Mouse (Mus musculus): ENCODE measurements around the gene Gcnt4. TPM values are rescaled to one million over a fixed set of nuclear protein-coding genes. Genes with fewer than 3 reads are reported as not detected.

Gene Gcnt4
- polyA plus RNA-seq, 1 experiment from 2014 or later = 0.37 TPM

GRCm38 (mm10) chr13:96983251-96984126, 59.0 kb downstream of the Gcnt4 start:
- no peaks in the 10 kb centered on the region for H3K36me3 ChIP-seq
- H3K27ac ChIP-seq = no peak overlapping the region
- peaks cover 26% of the 10 kb centered on the region for H3K4me1 ChIP-seq
- no peak overlapping the region for H3K9ac ChIP-seq
- no peak for ATAC-seq (ENCODE audit: low FRiP score, low read depth)
- WGBS = 45% methylated on average over 26 of the region's 26 CpGs
- peak overlapping the region; percentile 7; the same call in 1 of the 2 replicates for H3K4me3 ChIP-seq
- H3K9me3 ChIP-seq = no peaks in the 10 kb centered on the region
- H3K4me2 ChIP-seq (replicated peaks) = peak overlapping the region; percentile 42
- H3K27me3 ChIP-seq = no peaks in the 10 kb centered on the region

- H3K9ac ChIP-seq = no peak overlapping the region
- H3K4me2 ChIP-seq (replicated peaks) = no peak overlapping the region
- H3K36me3 ChIP-seq = no peaks in the 10 kb centered on the region
- WGBS = 81% methylated on average over 5 of the region's 5 CpGs
- no peaks in the 10 kb centered on the region for H3K9me3 ChIP-seq
- H3K4me1 ChIP-seq = peaks cover 26% of the 10 kb centered on the region
- no peak for ATAC-seq (ENCODE audit: low FRiP score, low read depth)
- no peak overlapping the region for H3K4me3 ChIP-seq
- H3K27ac ChIP-seq = no peak overlapping the region
- no peaks in the 10 kb centered on the region for H3K27me3 ChIP-seq
These were observed 60.2 kb downstream of the Gcnt4 start for GRCm38 (mm10) chr13:96984688-96985087.

GRCm38 (mm10) chr13:96985599-96986275, 61.2 kb downstream of the Gcnt4 start:
- Histone ChIP-seq H3K4me1 (peaks cover 26% of the 10 kb centered on the region), H3K27ac (no peak overlapping the region), H3K4me3 (no peak overlapping the region), H3K36me3 (no peaks in the 10 kb centered on the region), H3K27me3 (no peaks in the 10 kb centered on the region), H3K9ac (no peak overlapping the region), H3K4me2 (replicated peaks) (no peak overlapping the region), H3K9me3 (no peaks in the 10 kb centered on the region)
- no peak for ATAC-seq (ENCODE audit: low FRiP score, low read depth)
- WGBS = 43% methylated on average over 12 of the region's 12 CpGs

- 93% methylated on average over 16 of the region's 16 CpGs for WGBS
- no peaks in the 10 kb centered on the region for H3K9me3 ChIP-seq
- H3K4me1 ChIP-seq = peaks cover 11% of the 10 kb centered on the region
- no peaks in the 10 kb centered on the region for H3K36me3 ChIP-seq
- ATAC-seq (ENCODE audit: low FRiP score, low read depth) = no peak
- no peak overlapping the region for H3K4me3 ChIP-seq
- H3K4me2 ChIP-seq (replicated peaks) = no peak overlapping the region
- no peak overlapping the region for H3K9ac ChIP-seq
- H3K27me3 ChIP-seq = no peaks in the 10 kb centered on the region
- no peak overlapping the region for H3K27ac ChIP-seq
These were observed 64.6 kb downstream of the Gcnt4 start for GRCm38 (mm10) chr13:96989129-96989528.

GRCm38 (mm10) chr13:96990045-96990444, 65.6 kb downstream of the Gcnt4 start:
- H3K36me3 ChIP-seq = no peaks in the 10 kb centered on the region
- 81% methylated on average over 3 of the region's 3 CpGs for WGBS
- H3K4me2 ChIP-seq (replicated peaks) = no peak overlapping the region
- no peaks in the 10 kb centered on the region for H3K9me3 ChIP-seq
- peaks cover 10% of the 10 kb centered on the region; the same call in 1 of the 2 replicates for H3K4me1 ChIP-seq
- H3K27ac ChIP-seq = no peak overlapping the region
- no peak overlapping the region for H3K9ac ChIP-seq
- no peak overlapping the region for H3K4me3 ChIP-seq
- no peak for ATAC-seq (ENCODE audit: low FRiP score, low read depth)
- H3K27me3 ChIP-seq = no peaks in the 10 kb centered on the region

- Histone ChIP-seq H3K4me3 (no peak overlapping the region), H3K4me2 (replicated peaks) (no peak overlapping the region), H3K27ac (no peak overlapping the region), H3K9ac (no peak overlapping the region), H3K36me3 (no peaks in the 10 kb centered on the region), H3K4me1 (peaks cover 6% of the 10 kb centered on the region; the same call in 1 of the 2 replicates), H3K9me3 (no peaks in the 10 kb centered on the region), H3K27me3 (no peaks in the 10 kb centered on the region)
- 60% methylated on average over 14 of the region's 14 CpGs for WGBS
- no peak for ATAC-seq (ENCODE audit: low FRiP score, low read depth)
These were observed 66.2 kb downstream of the Gcnt4 start for GRCm38 (mm10) chr13:96990561-96991265.

GRCm38 (mm10) chr13:96993291-96993989, 69.0 kb downstream of the Gcnt4 start:
- no peak overlapping the region for H3K4me2 ChIP-seq (replicated peaks)
- no peak overlapping the region for H3K27ac ChIP-seq
- no peaks in the 10 kb centered on the region for H3K4me1 ChIP-seq
- no peak overlapping the region for H3K4me3 ChIP-seq
- H3K27me3 ChIP-seq = no peaks in the 10 kb centered on the region
- H3K9me3 ChIP-seq = no peaks in the 10 kb centered on the region
- ATAC-seq (ENCODE audit: low FRiP score, low read depth) = no peak
- WGBS = 58% methylated on average over 8 of the region's 8 CpGs
- no peaks in the 10 kb centered on the region for H3K36me3 ChIP-seq
- H3K9ac ChIP-seq = no peak overlapping the region

- Histone ChIP-seq H3K9me3 (no peaks in the 10 kb centered on the region), H3K4me3 (no peak overlapping the region), H3K4me1 (no peaks in the 10 kb centered on the region), H3K9ac (no peak overlapping the region), H3K4me2 (replicated peaks) (no peak overlapping the region), H3K27me3 (no peaks in the 10 kb centered on the region), H3K36me3 (no peaks in the 10 kb centered on the region), H3K27ac (no peak overlapping the region)
- WGBS = 77% methylated on average over 5 of the region's 5 CpGs
- ATAC-seq (ENCODE audit: low FRiP score, low read depth) = no peak
These were observed 70.8 kb downstream of the Gcnt4 start for GRCm38 (mm10) chr13:96995243-96995642.

GRCm38 (mm10) chr13:96997080-96997479, 72.6 kb downstream of the Gcnt4 start:
- no peak for ATAC-seq (ENCODE audit: low FRiP score, low read depth)
- no peaks in the 10 kb centered on the region for H3K4me1 ChIP-seq
- H3K9me3 ChIP-seq = no peaks in the 10 kb centered on the region
- H3K4me3 ChIP-seq = no peak overlapping the region
- no peaks in the 10 kb centered on the region for H3K27me3 ChIP-seq
- H3K9ac ChIP-seq = no peak overlapping the region
- H3K4me2 ChIP-seq (replicated peaks) = no peak overlapping the region
- H3K27ac ChIP-seq = no peak overlapping the region
- WGBS = 70% methylated on average over 1 of the region's 1 CpGs
- no peaks in the 10 kb centered on the region for H3K36me3 ChIP-seq
